Mouse (Mus musculus) liver, embryonic 12.5 days (tissue): Measurements from ENCODE around the gene Smco3. TPM values are rescaled to one million over a fixed set of nuclear protein-coding genes. Genes with fewer than 3 reads are reported as not detected.
A peak's percentile ranks its signal among the peaks of the same experiment; 100 is the strongest.
"Not testable (repeated sequence)": the region's sequence is repeated elsewhere in the genome, so short reads cannot be mapped to it uniquely, and the experiment has no call there.

ENCODE experiments used
- ATAC-seq: fragments of 200-750 bp; cut with Nextera tagmentation; 2 replicates; pipeline ENCODE4 v1.8.0; 2017; ENCODE audit warnings: moderate number of reproducible peaks, mild to moderate bottlenecking, moderate library complexity
- H3K27ac ChIP-seq: fragments of 300-500 bp; sonication (generic); 2 replicates; pipeline ENCODE4 v1.5.1; 2016; ENCODE audit warnings: mild to moderate bottlenecking
- H3K27me3 ChIP-seq: fragments of 300-500 bp; sonication (generic); replicated peaks from 2 replicates; pipeline ENCODE4 v1.6.1; 2016; ENCODE audit warnings: mild to moderate bottlenecking, moderate library complexity
- H3K36me3 ChIP-seq: fragments of 300-500 bp; sonication (generic); 2 replicates; pipeline ENCODE4 v1.6.1; 2016; ENCODE audit warnings: mild to moderate bottlenecking, moderate library complexity
- H3K4me1 ChIP-seq: fragments of 300-500 bp; sonication (generic); 2 replicates; pipeline ENCODE4 v1.6.1; 2016
- H3K4me2 ChIP-seq: fragments of 300-500 bp; sonication (generic); 2 replicates; pipeline ENCODE4 v1.6.1; 2016; ENCODE audit warnings: mild to moderate bottlenecking, moderate library complexity
- H3K4me3 ChIP-seq: fragments of 300-500 bp; sonication (generic); 2 replicates; pipeline ENCODE4 v1.5.1; 2016; ENCODE audit warnings: mild to moderate bottlenecking, moderate library complexity
- H3K9ac ChIP-seq: fragments of 300-500 bp; sonication (generic); 2 replicates; pipeline ENCODE4 v1.6.1; 2016; ENCODE audit warnings: mild to moderate bottlenecking, moderate library complexity
- H3K9me3 ChIP-seq: fragments of 300-500 bp; sonication (generic); replicated peaks from 2 replicates; pipeline ENCODE4 v1.6.1; 2016; ENCODE audit warnings: mild to moderate bottlenecking, moderate library complexity
- WGBS: fragments of 180-500 bp; shearing (Covaris S2); methylation state at CpG from one replicate; pipeline ENCODE4 v1.1.7; 2016; ENCODE audit not compliant: insufficient replicate concordance; 5-methylcytosine and 5-hydroxymethylcytosine counted together
- polyA plus RNA-seq: library from polyadenylated mRNA; unstranded; fragments of >200 nt; fragmentation: Nextera tagmentation; extraction: Ambion mirVana; gene quantifications from 2 replicates; pipeline ENCODE4 v1.2.1, GENCODE M21; 2016

Smco3 gene
- polyA plus RNA-seq = not detected in 2 replicates

GRCm38 (mm10) chr6:136835352-136835751 lies at the start of gene Smco3:
Gene Smco3, minus strand, starts transcription at chr6:136835452.
- Histone ChIP-seq H3K9me3 (no peaks in the 10 kb centered on the region), H3K4me2 (no peak within 1 kb of the TSS), H3K27me3 (peaks cover 27% of the 10 kb centered on the region), H3K4me1 (peaks cover 6% of the 10 kb centered on the region), H3K36me3 (no peaks in the 10 kb centered on the region), H3K27ac (no peak within 1 kb of the TSS), H3K4me3 (no peak within 1 kb of the TSS), H3K9ac (no peak within 1 kb of the TSS)
- WGBS = 48% methylated on average over 4 of the region's 4 CpGs
- no peak for ATAC-seq

GRCm38 (mm10) chr6:136884766-136885165 lies 49.5 kb upstream of the Smco3 start:
- not testable (repeated sequence) for ATAC-seq, H3K9me3 ChIP-seq, H3K4me1 ChIP-seq, H3K27me3 ChIP-seq, H3K27ac ChIP-seq, H3K9ac ChIP-seq, H3K4me2 ChIP-seq, H3K36me3 ChIP-seq, H3K4me3 ChIP-seq
- WGBS = 41% methylated on average over 1 of the region's 1 CpGs

- Histone ChIP-seq H3K27me3 (no peaks in the 10 kb centered on the region), H3K4me1 (no peaks in the 10 kb centered on the region), H3K36me3 (no peaks in the 10 kb centered on the region), H3K4me3 (no peak overlapping the region), H3K4me2 (no peak overlapping the region), H3K27ac (no peak overlapping the region), H3K9ac (no peak overlapping the region), H3K9me3 (no peaks in the 10 kb centered on the region)
- no peak for ATAC-seq
- 78% methylated on average over 6 of the region's 6 CpGs for WGBS
These were observed 48.7 kb upstream of the Smco3 start for GRCm38 (mm10) chr6:136883961-136884360.

GRCm38 (mm10) chr6:136883431-136883915 lies 48.2 kb upstream of the Smco3 start:
- H3K4me1 ChIP-seq = no peaks in the 10 kb centered on the region
- H3K27me3 ChIP-seq = no peaks in the 10 kb centered on the region
- no peaks in the 10 kb centered on the region for H3K36me3 ChIP-seq
- no peak overlapping the region for H3K4me3 ChIP-seq
- H3K9ac ChIP-seq = no peak overlapping the region
- H3K27ac ChIP-seq = no peak overlapping the region
- no peak for ATAC-seq
- H3K4me2 ChIP-seq = no peak overlapping the region
- WGBS = 52% methylated on average over 3 of the region's 3 CpGs
- no peaks in the 10 kb centered on the region for H3K9me3 ChIP-seq

- no peak overlapping the region for H3K27ac ChIP-seq
- ATAC-seq = no peak
- H3K27me3 ChIP-seq = no peaks in the 10 kb centered on the region
- H3K4me2 ChIP-seq = no peak overlapping the region
- H3K9me3 ChIP-seq = no peaks in the 10 kb centered on the region
- H3K4me1 ChIP-seq = no peaks in the 10 kb centered on the region
- no peak overlapping the region for H3K4me3 ChIP-seq
- no peak overlapping the region for H3K9ac ChIP-seq
- no peaks in the 10 kb centered on the region for H3K36me3 ChIP-seq
- 63% methylated on average over 8 of the region's 8 CpGs for WGBS
These were observed 46.4 kb upstream of the Smco3 start for GRCm38 (mm10) chr6:136881678-136882077.

- 49% methylated on average over 9 of the region's 9 CpGs for WGBS
- Histone ChIP-seq H3K9me3 (no peaks in the 10 kb centered on the region), H3K4me1 (no peaks in the 10 kb centered on the region), H3K4me2 (no peak within 1 kb of the TSS), H3K9ac (no peak within 1 kb of the TSS), H3K4me3 (no peak within 1 kb of the TSS), H3K36me3 (no peaks in the 10 kb centered on the region), H3K27me3 (no peaks in the 10 kb centered on the region), H3K27ac (no peak within 1 kb of the TSS)
- no peak for ATAC-seq
These were observed 40.4 kb upstream of the Smco3 start, which contains the start of gene Mgp for GRCm38 (mm10) chr6:136875670-136876069. Gene Mgp, minus strand, starts transcription at chr6:136875823.

GRCm38 (mm10) chr6:136874599-136874998 lies 39.3 kb upstream of the Smco3 start:
- WGBS = 58% methylated on average over 8 of the region's 8 CpGs
- Histone ChIP-seq H3K27me3 (no peaks in the 10 kb centered on the region), H3K4me1 (no peaks in the 10 kb centered on the region), H3K27ac (no peak overlapping the region), H3K36me3 (no peaks in the 10 kb centered on the region), H3K4me3 (no peak overlapping the region), H3K9ac (no peak overlapping the region), H3K9me3 (no peaks in the 10 kb centered on the region), H3K4me2 (no peak overlapping the region)
- ATAC-seq = no peak

GRCm38 (mm10) chr6:136868921-136869320 lies 33.7 kb upstream of the Smco3 start:
- Histone ChIP-seq H3K27me3 (no peaks in the 10 kb centered on the region), H3K9ac (no peak overlapping the region), H3K4me3 (no peak overlapping the region), H3K27ac (no peak overlapping the region), H3K4me2 (no peak overlapping the region), H3K36me3 (no peaks in the 10 kb centered on the region), H3K9me3 (no peaks in the 10 kb centered on the region), H3K4me1 (peaks cover 9% of the 10 kb centered on the region)
- 69% methylated on average over 5 of the region's 5 CpGs for WGBS
- no peak for ATAC-seq

- 72% methylated on average over 4 of the region's 4 CpGs for WGBS
- no peak for ATAC-seq
- no peak overlapping the region for H3K9ac ChIP-seq
- no peaks in the 10 kb centered on the region for H3K27me3 ChIP-seq
- no peak overlapping the region for H3K4me2 ChIP-seq
- no peaks in the 10 kb centered on the region for H3K36me3 ChIP-seq
- H3K9me3 ChIP-seq = no peaks in the 10 kb centered on the region
- no peak overlapping the region for H3K4me3 ChIP-seq
- H3K4me1 ChIP-seq = peaks cover 12% of the 10 kb centered on the region
- H3K27ac ChIP-seq = no peak overlapping the region
These were observed 30.9 kb upstream of the Smco3 start for GRCm38 (mm10) chr6:136866150-136866549.

GRCm38 (mm10) chr6:136865360-136865759 lies 30.1 kb upstream of the Smco3 start:
- peak; percentile 85 for ATAC-seq
- no peak overlapping the region for H3K27ac ChIP-seq
- no peak overlapping the region for H3K4me3 ChIP-seq
- H3K27me3 ChIP-seq = no peaks in the 10 kb centered on the region
- no peaks in the 10 kb centered on the region for H3K36me3 ChIP-seq
- H3K9ac ChIP-seq = no peak overlapping the region
- 50% methylated on average over 5 of the region's 5 CpGs for WGBS
- H3K4me2 ChIP-seq = no peak overlapping the region
- H3K9me3 ChIP-seq = no peaks in the 10 kb centered on the region
- peaks cover 19% of the 10 kb centered on the region for H3K4me1 ChIP-seq

GRCm38 (mm10) chr6:136861020-136861419 lies 25.8 kb upstream of the Smco3 start:
- Histone ChIP-seq H3K27ac (peak overlapping the region; percentile 98), H3K4me1 (peaks cover 50% of the 10 kb centered on the region)

GRCm38 (mm10) chr6:136858420-136858819 lies 23.2 kb upstream of the Smco3 start:
- H3K4me3 ChIP-seq = peak overlapping the region; percentile 73
- H3K36me3 ChIP-seq = peaks cover 18% of the 10 kb centered on the region
- peak overlapping the region; percentile 66 for H3K9ac ChIP-seq
- peak overlapping the region; percentile 70 for H3K4me2 ChIP-seq
- ATAC-seq = no peak
- H3K4me1 ChIP-seq = peaks cover 67% of the 10 kb centered on the region
- peak overlapping the region; percentile 98 for H3K27ac ChIP-seq
- H3K27me3 ChIP-seq = no peaks in the 10 kb centered on the region
- 33% methylated on average over 8 of the region's 8 CpGs for WGBS
- H3K9me3 ChIP-seq = no peaks in the 10 kb centered on the region

More at GRCm38 (mm10) chr6:136861020-136861419, 25.8 kb upstream of the Smco3 start:
- no peak overlapping the region for H3K9ac ChIP-seq
- WGBS = 44% methylated on average over 9 of the region's 9 CpGs
- H3K9me3 ChIP-seq = no peaks in the 10 kb centered on the region
- H3K4me3 ChIP-seq = no peak overlapping the region
- H3K36me3 ChIP-seq = no peaks in the 10 kb centered on the region; the same call in 1 of the 2 replicates
- no peaks in the 10 kb centered on the region for H3K27me3 ChIP-seq
- no peak for ATAC-seq
- no peak overlapping the region for H3K4me2 ChIP-seq

- peak overlapping the region; percentile 70 for H3K4me2 ChIP-seq
- H3K27ac ChIP-seq = peak overlapping the region; percentile 98
- H3K36me3 ChIP-seq = peaks cover 23% of the 10 kb centered on the region
- peak overlapping the region; percentile 73 for H3K4me3 ChIP-seq
- peak; percentile 74 for ATAC-seq
- H3K9me3 ChIP-seq = no peaks in the 10 kb centered on the region
- H3K27me3 ChIP-seq = no peaks in the 10 kb centered on the region
- H3K4me1 ChIP-seq = peaks cover 73% of the 10 kb centered on the region
- peak overlapping the region; percentile 66 for H3K9ac ChIP-seq
- WGBS = 2% methylated on average over 11 of the region's 11 CpGs
These were observed 22.6 kb upstream of the Smco3 start for GRCm38 (mm10) chr6:136857873-136858260.
